Mouse (Mus musculus) kidney, adult 11 months (tissue): ENCODE data around the gene Trmt10c.
"Not testable (repeated sequence)": the region's sequence is repeated elsewhere in the genome, so short reads cannot be mapped to it uniquely, and the experiment has no call there.

Source experiments
- DNase-seq: peaks from one replicate; pipeline ENCODE4 v3.0.0; 2022

Trmt10c gene

GRCm38 (mm10) chr16:56037138-56038010 lies at the start of gene Trmt10c:
Trmt10c (minus strand) TSS chr16:56037819.
- DNase-seq, result peak; percentile 88

- no peak for DNase-seq
These were observed 48.7 kb upstream of the Trmt10c start for GRCm38 (mm10) chr16:56086336-56086735.

GRCm38 (mm10) chr16:56081691-56082090 lies 44.1 kb upstream of the Trmt10c start:
- DNase-seq, result no peak

- DNase-seq, result no peak
These were observed 41.8 kb upstream of the Trmt10c start for GRCm38 (mm10) chr16:56079419-56079818.

- DNase-seq, result no peak
These were observed 38.7 kb upstream of the Trmt10c start for GRCm38 (mm10) chr16:56076121-56076869.

GRCm38 (mm10) chr16:56075222-56076111 lies 37.8 kb upstream of the Trmt10c start:
- peak; percentile 89 for DNase-seq

- no peak for DNase-seq
These were observed 36.9 kb upstream of the Trmt10c start for GRCm38 (mm10) chr16:56074565-56074964.

- no peak for DNase-seq
These were observed 36.5 kb upstream of the Trmt10c start for GRCm38 (mm10) chr16:56074122-56074521.

GRCm38 (mm10) chr16:56073150-56073549 lies 35.5 kb upstream of the Trmt10c start:
- DNase-seq, result not testable (repeated sequence)

- DNase-seq, result no peak
These were observed 34.9 kb upstream of the Trmt10c start for GRCm38 (mm10) chr16:56072533-56072932.

GRCm38 (mm10) chr16:56071317-56072232 lies 34.0 kb upstream of the Trmt10c start:
- no peak for DNase-seq

- DNase-seq, result no peak
These were observed 31.0 kb upstream of the Trmt10c start for GRCm38 (mm10) chr16:56068523-56069070.

- no peak for DNase-seq
These were observed 28.5 kb upstream of the Trmt10c start for GRCm38 (mm10) chr16:56066113-56066512.

GRCm38 (mm10) chr16:56064334-56064990 lies 26.8 kb upstream of the Trmt10c start:
- DNase-seq, result peak; percentile 64

GRCm38 (mm10) chr16:56062981-56063380 lies 25.4 kb upstream of the Trmt10c start:
- no peak for DNase-seq

- no peak for DNase-seq
These were observed 24.5 kb upstream of the Trmt10c start for GRCm38 (mm10) chr16:56061995-56062594.

- DNase-seq, result no peak
These were observed 20.5 kb upstream of the Trmt10c start for GRCm38 (mm10) chr16:56058151-56058550.

GRCm38 (mm10) chr16:56056944-56057590 lies 19.4 kb upstream of the Trmt10c start:
- DNase-seq, result no peak

- no peak for DNase-seq
These were observed 18.3 kb upstream of the Trmt10c start for GRCm38 (mm10) chr16:56055911-56056310.

GRCm38 (mm10) chr16:56048038-56048437 lies 10.4 kb upstream of the Trmt10c start, which contains the start of gene Senp7:
Senp7 (plus strand) TSS chr16:56048338.
- DNase-seq, result not testable (repeated sequence)
